Mouse (Mus musculus) testis, adult 2 months (tissue): Measurements from ENCODE around the gene Dock2. TPM values are rescaled to one million over a fixed set of nuclear protein-coding genes. Genes with fewer than 3 reads are reported as not detected.

Experiments used
- H3K27ac ChIP-seq: fragments of 200-500 bp; 2 replicates; pipeline ENCODE4 v1.5.1; 2012; ENCODE audit warnings: low read depth, low read length; ENCODE audit not compliant: control insufficient read depth, insufficient read depth
- H3K27me3 ChIP-seq: fragments of 200-500 bp; 2 replicates; pipeline ENCODE4 v1.6.1; 2012; ENCODE audit warnings: mild to moderate bottlenecking, low read length, moderate library complexity; ENCODE audit not compliant: control insufficient read depth, insufficient read depth
- H3K36me3 ChIP-seq: fragments of 200-500 bp; 2 replicates; pipeline ENCODE4 v1.6.1; 2012; ENCODE audit warnings: mild to moderate bottlenecking, low read length; ENCODE audit not compliant: control insufficient read depth, insufficient read depth
- H3K4me1 ChIP-seq: fragments of 200-500 bp; 2 replicates; pipeline ENCODE4 v1.6.1; 2012; ENCODE audit warnings: low read length; ENCODE audit not compliant: control insufficient read depth, insufficient read depth
- H3K4me3 ChIP-seq: fragments of 200-500 bp; 2 replicates; pipeline ENCODE4 v1.5.1; 2012; ENCODE audit warnings: low read depth, mild to moderate bottlenecking, low read length, moderate library complexity, mixed read lengths; ENCODE audit not compliant: control insufficient read depth
- CTCF ChIP-seq: fragments of 200-500 bp; IDR thresholded peaks from 2 replicates; pipeline ENCODE4 v1.5.1; 2012; ENCODE audit warnings: low read depth, mild to moderate bottlenecking, inconsistent platforms, low read length, moderate library complexity; ENCODE audit not compliant: control insufficient read depth, insufficient read depth, insufficient replicate concordance
- POLR2A ChIP-seq: fragments of 200-500 bp; IDR thresholded peaks from 2 replicates; pipeline ENCODE4 v1.6.1; 2012; ENCODE audit warnings: low read depth, mild to moderate bottlenecking, inconsistent platforms, low read length, moderate library complexity; ENCODE audit not compliant: control insufficient read depth
- polyA plus RNA-seq: library from polyadenylated mRNA; depleted of rRNA; stranded (reverse); fragments of >200 nt; gene quantifications from 2 replicates; pipeline ENCODE4 v1.2.3, GENCODE M21; 2012

The Dock2 gene
- polyA plus RNA-seq, 1 experiment = 1.7 TPM

DNA sequence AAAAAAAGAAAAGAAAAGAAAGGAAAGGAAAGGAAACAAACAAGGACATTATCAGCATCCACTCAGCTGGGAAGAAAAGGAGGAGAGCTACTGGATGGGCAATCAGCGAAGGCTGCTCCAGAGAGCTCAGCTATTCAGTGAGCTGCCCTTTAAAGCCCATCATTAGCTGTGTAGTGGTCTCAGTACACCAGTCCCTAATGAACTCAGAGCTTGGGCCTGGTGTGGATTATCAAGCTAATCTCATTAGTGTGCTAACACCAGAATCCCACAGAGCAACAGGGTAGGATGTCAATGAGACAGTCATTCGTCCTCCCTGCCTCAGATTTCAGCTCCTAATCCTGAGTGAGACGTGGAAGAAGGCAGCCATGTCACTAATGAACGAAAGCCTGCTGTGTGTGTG lies 493.4 kb downstream of the Dock2 start:
- Histone ChIP-seq H3K27me3 (no peaks in the 10 kb centered on the region), H3K36me3 (no peaks in the 10 kb centered on the region), H3K27ac (no peak overlapping the region), H3K4me1 (no peaks in the 10 kb centered on the region), H3K4me3 (no peak overlapping the region)
- TF ChIP-seq CTCF = no peak
- TF ChIP-seq POLR2A = no peak

DNA sequence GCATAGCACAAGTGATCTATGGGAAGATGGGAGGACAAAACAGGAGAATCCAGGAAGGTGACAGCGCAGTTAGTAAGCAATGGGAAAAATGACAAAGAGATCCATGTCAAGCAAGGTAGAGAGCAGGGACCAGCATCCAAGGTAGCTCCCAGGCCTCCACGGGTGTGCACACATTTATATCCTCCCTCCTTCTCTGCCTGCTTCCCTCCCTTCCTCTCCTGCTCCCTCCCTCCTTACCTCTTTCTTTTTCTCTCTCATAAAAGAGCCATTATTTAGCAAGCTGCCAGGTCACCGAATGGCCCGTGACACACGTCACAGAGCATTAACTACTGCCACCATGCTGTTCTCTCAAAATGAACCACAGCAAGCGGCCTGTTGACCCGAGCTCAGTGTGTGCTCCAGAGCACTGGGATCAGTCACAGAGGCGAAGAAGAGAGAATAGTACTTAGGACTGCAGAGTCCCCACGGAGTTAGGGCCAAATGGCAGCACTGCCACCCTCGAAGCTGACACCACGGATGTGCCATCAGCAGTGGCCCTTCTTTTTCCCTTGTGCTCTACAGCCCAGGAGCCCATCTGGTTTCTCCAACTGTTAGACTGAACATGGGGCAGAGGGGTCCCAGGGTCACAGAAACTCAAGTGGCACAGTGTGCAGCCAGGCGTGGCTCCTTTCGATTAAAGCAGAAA lies 499.4 kb downstream of the Dock2 start:
- Histone ChIP-seq H3K27me3 (no peaks in the 10 kb centered on the region), H3K36me3 (no peaks in the 10 kb centered on the region), H3K27ac (no peak overlapping the region), H3K4me1 (no peaks in the 10 kb centered on the region), H3K4me3 (no peak overlapping the region; the same call in 1 of the 2 replicates)
- TF ChIP-seq CTCF (no peak), POLR2A (no peak)

DNA sequence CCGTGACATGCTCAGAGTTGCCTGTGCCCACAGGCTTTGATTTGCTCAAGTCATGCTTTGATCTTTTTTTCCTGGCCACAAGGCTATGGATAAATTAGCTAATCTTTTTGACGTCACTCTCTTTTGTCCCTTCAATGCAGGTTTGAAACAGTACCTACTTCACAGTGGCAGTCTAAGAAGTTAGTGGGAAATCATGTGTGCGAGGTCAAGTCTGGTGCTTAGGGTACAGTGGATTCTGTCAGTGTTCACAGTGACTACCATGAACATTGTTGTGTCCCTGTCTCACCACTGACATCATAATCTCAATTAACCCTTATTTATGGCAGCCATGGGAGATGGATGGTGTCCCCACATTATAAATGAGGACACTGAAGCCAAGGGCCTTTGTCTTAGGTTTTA lies 506.6 kb downstream of the Dock2 start:
- Histone ChIP-seq H3K4me3 (no peak overlapping the region), H3K27ac (no peak overlapping the region), H3K27me3 (no peaks in the 10 kb centered on the region), H3K4me1 (no peaks in the 10 kb centered on the region), H3K36me3 (no peaks in the 10 kb centered on the region)
- no peak for TF ChIP-seq CTCF
- TF ChIP-seq POLR2A = no peak

DNA sequence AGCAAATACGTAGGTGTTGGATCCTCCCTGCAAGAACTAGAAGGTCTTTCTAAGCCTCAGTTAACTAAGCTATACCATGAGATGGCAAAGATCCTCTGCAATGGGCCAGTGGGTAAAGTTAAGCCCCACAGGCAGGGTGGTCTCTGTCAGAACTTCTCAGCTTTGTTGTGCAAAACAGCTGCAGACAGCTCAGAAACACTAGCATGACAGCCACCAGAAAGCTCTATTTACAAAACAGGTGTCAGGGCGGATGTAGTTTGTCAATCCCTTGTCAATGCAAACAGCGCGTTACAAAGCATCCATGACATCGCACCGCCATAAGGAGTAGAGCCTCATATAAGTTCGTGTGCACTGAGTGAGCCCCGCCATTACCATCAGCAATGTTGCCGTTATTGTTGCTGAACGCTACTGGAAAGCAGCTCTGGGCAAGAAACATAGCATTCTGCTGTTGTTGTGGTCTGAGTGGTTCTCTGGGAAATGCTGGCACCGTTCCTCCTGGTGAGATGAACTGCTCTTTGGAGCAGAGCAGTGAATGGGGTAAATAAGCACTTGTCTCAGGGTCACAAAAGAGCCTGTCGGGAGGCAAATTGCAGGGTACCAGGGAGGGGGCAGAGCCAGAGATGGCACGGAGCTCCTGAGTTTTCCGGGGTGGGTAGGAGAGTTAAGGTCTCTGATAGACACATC lies 507.2 kb downstream of the Dock2 start:
- no peaks in the 10 kb centered on the region for H3K27me3 ChIP-seq
- no peak for TF ChIP-seq POLR2A
- TF ChIP-seq CTCF = no peak
- H3K36me3 ChIP-seq = no peaks in the 10 kb centered on the region
- no peaks in the 10 kb centered on the region for H3K4me1 ChIP-seq
- H3K4me3 ChIP-seq = no peak overlapping the region
- H3K27ac ChIP-seq = no peak overlapping the region

DNA sequence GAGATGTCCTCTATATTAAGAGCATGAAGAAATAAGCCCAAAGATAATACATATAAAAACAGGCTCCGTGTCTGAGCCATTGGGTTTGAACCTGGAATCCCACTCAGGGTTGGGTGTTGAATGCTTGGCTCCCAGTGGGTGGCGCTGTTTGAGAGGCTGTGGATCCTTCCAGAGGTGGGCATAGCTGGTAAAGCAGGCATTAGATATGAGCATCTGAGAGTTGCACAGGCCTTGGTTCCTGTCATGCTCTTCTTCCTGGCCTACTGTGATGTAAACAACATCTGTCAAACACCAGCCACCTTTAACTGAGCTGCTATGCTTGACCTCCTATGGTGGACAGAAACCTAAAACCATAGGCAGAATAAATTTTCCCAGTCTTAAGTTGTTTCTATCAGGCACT lies 507.8 kb downstream of the Dock2 start:
- no peak overlapping the region for H3K27ac ChIP-seq
- no peaks in the 10 kb centered on the region for H3K27me3 ChIP-seq
- no peak overlapping the region for H3K4me3 ChIP-seq
- TF ChIP-seq POLR2A (no peak), CTCF (peak; percentile 45; the same call in 1 of the 2 replicates)
- no peaks in the 10 kb centered on the region for H3K36me3 ChIP-seq
- H3K4me1 ChIP-seq = no peaks in the 10 kb centered on the region

DNA sequence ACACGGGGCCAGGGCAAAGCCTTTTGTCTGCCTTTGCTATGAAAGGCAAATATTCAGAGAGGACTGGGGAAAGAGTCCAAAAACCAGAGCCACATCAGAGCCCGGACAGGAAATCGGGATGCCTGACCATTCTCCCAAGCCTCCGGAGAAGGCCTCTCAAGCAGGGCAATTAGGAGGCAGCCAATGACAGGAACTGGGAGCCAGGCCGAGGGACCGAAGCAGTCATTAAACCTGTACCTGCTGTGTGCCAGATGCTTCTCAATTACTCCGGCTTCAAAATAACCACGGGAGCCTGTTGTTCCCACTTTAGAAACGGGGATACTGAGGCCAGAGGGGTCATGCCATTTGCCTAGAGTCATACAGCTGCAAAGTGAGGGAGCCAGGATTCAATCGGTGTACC lies 511.7 kb downstream of the Dock2 start:
- no peak overlapping the region for H3K4me3 ChIP-seq
- no peaks in the 10 kb centered on the region for H3K27me3 ChIP-seq
- no peak for TF ChIP-seq POLR2A
- no peak for TF ChIP-seq CTCF
- no peak overlapping the region for H3K27ac ChIP-seq
- no peaks in the 10 kb centered on the region for H3K4me1 ChIP-seq
- no peaks in the 10 kb centered on the region for H3K36me3 ChIP-seq

DNA sequence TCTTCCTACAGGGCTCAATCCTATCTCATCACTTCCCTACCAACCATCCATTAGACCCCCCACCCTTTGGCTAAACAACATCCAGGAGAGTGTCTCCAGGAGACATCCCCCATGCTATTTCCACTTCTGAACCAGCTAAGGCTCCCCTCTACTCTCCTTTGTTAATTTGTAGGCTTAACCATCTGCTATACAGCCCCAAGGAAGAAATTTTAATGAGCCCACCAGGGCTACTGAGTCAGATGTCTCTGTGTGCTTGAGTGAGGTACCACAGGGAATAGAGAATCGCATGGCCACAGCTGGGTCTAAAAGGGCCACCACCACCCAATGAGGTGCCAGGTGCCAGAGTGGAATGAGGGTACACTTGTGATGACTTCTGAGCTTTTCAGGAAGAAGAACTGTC lies 519.6 kb downstream of the Dock2 start:
- Histone ChIP-seq H3K27ac (no peak overlapping the region), H3K36me3 (no peaks in the 10 kb centered on the region), H3K4me3 (no peak overlapping the region), H3K27me3 (no peaks in the 10 kb centered on the region), H3K4me1 (no peaks in the 10 kb centered on the region)
- TF ChIP-seq CTCF (no peak), POLR2A (no peak)

DNA sequence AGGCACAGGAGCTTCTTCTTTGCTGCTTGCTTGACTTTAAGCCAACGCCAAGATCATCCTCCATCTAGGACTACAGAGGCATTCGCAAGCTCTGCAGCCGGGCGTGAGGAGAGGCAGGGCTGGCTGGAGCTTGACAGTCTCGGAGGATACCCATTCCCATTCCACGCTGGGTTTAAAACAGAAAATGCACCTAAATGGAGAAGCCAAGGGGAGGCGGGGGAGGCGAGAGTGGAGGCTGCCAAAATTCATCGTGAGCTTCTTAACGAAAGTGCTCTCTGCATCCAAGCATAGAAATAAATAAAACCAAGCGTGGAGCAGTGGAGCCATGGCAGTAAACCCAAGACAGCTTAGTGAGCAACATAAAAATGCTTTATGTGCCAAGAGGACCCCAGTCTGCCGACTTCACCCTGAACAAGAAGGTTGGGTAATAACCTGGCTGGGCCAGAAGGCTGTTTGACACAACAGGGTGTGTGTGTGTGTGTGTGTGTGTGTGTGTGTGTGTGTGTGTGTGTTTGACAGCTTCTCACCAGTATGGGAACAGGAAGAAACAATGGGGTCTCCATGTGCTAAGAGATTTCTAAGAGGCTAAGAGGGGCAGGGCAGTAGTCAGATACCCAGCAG lies 524.7 kb downstream of the Dock2 start:
- Histone ChIP-seq H3K4me3 (no peak overlapping the region), H3K36me3 (no peaks in the 10 kb centered on the region), H3K27ac (no peak overlapping the region), H3K4me1 (no peaks in the 10 kb centered on the region), H3K27me3 (no peaks in the 10 kb centered on the region)
- TF ChIP-seq POLR2A (no peak), CTCF (no peak)
